Mouse (Mus musculus): ENCODE measurements at regions not wholly inside any gene's neighbourhood (a gene's known extent, or its start where the extent isn't known, plus 50 kb on each side); places are given as distances from the start of the nearest gene placed in this dataset.
"Not testable (repeated sequence)": the region's sequence is repeated elsewhere in the genome, so short reads cannot be mapped to it uniquely, and the experiment has no call there.

- Histone ChIP-seq H3K9me3 (ENCODE audit: control insufficient read depth, low read depth, low read length) (no peaks in the 10 kb centered on the region), H3K9ac (replicated peaks; ENCODE audit: low read depth, low read length) (no peak overlapping the region), H3K4me1 (ENCODE audit: control insufficient read depth, insufficient read depth, low read length) (no peaks in the 10 kb centered on the region), H3K27ac (ENCODE audit: low read length) (peak overlapping the region; percentile 2; the same call in 1 of the 2 replicates), H3K4me2 (replicated peaks; ENCODE audit: low read depth, low read length) (no peak overlapping the region), H3K36me3 (ENCODE audit: control insufficient read depth, insufficient read depth, low read length) (no peaks in the 10 kb centered on the region), H3K27me3 (ENCODE audit: control insufficient read depth, insufficient read depth, low read length) (no peaks in the 10 kb centered on the region), H3K4me3 (ENCODE audit: low read depth, low read length) (no peak overlapping the region)
- ATAC-seq (ENCODE audit: insufficient number of reproducible peaks, insufficient read depth, low FRiP score, low read depth), result peak; percentile 42; the same call in 1 of the 2 replicates
- 46% methylated on average over 4 of the region's 4 CpGs for WGBS
These were observed 159.0 kb upstream of the Gm11146 start for GRCm38 (mm10) chr16:77760926-77761347.

DNA sequence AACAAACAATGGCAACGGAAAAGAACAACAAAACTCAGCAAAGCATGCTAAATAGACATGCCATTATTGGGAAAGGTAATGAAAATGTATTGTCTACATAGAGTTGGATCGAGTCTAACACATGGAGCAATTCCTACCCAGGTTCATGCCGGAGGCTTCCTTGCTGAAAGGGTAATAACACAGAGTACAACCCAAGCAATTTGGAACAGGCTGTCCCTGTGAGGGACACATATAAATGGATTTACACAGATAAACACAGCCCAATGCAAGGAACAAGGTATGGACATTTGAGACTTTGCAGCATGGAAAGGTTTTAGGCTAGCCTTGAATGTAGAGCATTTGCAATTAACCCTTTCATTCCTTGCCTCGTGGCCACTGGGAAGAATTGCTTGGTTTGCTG, 158.6 kb upstream of the Gm11146 start:
- ATAC-seq (ENCODE audit: insufficient number of reproducible peaks, insufficient read depth, low FRiP score, low read depth), result no peak
- Histone ChIP-seq H3K27ac (ENCODE audit: low read length) (no peak overlapping the region), H3K27me3 (ENCODE audit: control insufficient read depth, insufficient read depth, low read length) (no peaks in the 10 kb centered on the region), H3K4me1 (ENCODE audit: control insufficient read depth, insufficient read depth, low read length) (no peaks in the 10 kb centered on the region), H3K36me3 (ENCODE audit: control insufficient read depth, insufficient read depth, low read length) (no peaks in the 10 kb centered on the region), H3K4me3 (ENCODE audit: low read depth, low read length) (no peak overlapping the region), H3K9me3 (ENCODE audit: control insufficient read depth, low read depth, low read length) (no peaks in the 10 kb centered on the region), H3K4me2 (replicated peaks; ENCODE audit: low read depth, low read length) (no peak overlapping the region), H3K9ac (replicated peaks; ENCODE audit: low read depth, low read length) (no peak overlapping the region)
- 61% methylated on average over 4 of the region's 4 CpGs for WGBS

GRCm38 (mm10) chr16:77759997-77760396, 158.1 kb upstream of the Gm11146 start:
- Histone ChIP-seq H3K4me2 (replicated peaks; ENCODE audit: low read depth, low read length) (no peak overlapping the region), H3K36me3 (ENCODE audit: control insufficient read depth, insufficient read depth, low read length) (no peaks in the 10 kb centered on the region), H3K4me3 (ENCODE audit: low read depth, low read length) (no peak overlapping the region), H3K9ac (replicated peaks; ENCODE audit: low read depth, low read length) (no peak overlapping the region), H3K27ac (ENCODE audit: low read length) (peak overlapping the region; percentile 4; the same call in 1 of the 2 replicates), H3K9me3 (ENCODE audit: control insufficient read depth, low read depth, low read length) (no peaks in the 10 kb centered on the region), H3K27me3 (ENCODE audit: control insufficient read depth, insufficient read depth, low read length) (no peaks in the 10 kb centered on the region), H3K4me1 (ENCODE audit: control insufficient read depth, insufficient read depth, low read length) (no peaks in the 10 kb centered on the region)
- 43% methylated on average over 10 of the region's 10 CpGs for WGBS
- peak; percentile 53; the same call in 1 of the 2 replicates for ATAC-seq (ENCODE audit: insufficient number of reproducible peaks, insufficient read depth, low FRiP score, low read depth)

GRCm38 (mm10) chr16:77754882-77755281, 153.0 kb upstream of the Gm11146 start:
- Histone ChIP-seq H3K9me3 (ENCODE audit: control insufficient read depth, low read depth, low read length) (no peaks in the 10 kb centered on the region), H3K4me3 (ENCODE audit: low read depth, low read length) (no peak overlapping the region), H3K27ac (ENCODE audit: low read length) (no peak overlapping the region), H3K4me1 (ENCODE audit: control insufficient read depth, insufficient read depth, low read length) (no peaks in the 10 kb centered on the region), H3K27me3 (ENCODE audit: control insufficient read depth, insufficient read depth, low read length) (no peaks in the 10 kb centered on the region), H3K9ac (replicated peaks; ENCODE audit: low read depth, low read length) (no peak overlapping the region), H3K4me2 (replicated peaks; ENCODE audit: low read depth, low read length) (no peak overlapping the region), H3K36me3 (ENCODE audit: control insufficient read depth, insufficient read depth, low read length) (no peaks in the 10 kb centered on the region)
- ATAC-seq (ENCODE audit: insufficient number of reproducible peaks, insufficient read depth, low FRiP score, low read depth), result no peak
- 83% methylated on average over 6 of the region's 6 CpGs for WGBS

DNA sequence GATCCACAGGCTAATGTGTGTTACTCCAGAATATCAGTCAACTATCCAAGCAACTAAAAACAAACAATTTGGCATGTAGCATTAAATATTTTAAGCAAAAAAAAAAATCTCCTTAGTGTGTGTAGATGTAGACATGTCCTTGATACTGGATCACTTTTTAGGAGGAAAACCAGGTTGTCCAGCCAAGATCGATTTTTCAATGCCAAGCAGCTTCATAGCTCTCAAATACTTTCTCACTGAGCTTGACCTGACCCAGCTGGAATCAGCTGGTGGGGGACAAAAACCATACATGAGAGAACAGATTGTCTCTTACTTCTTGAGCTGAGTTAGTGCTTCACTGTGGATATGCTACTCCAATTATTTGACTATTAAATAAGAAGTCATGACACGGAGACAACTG, 147.6 kb upstream of the Gm11146 start:
- no peaks in the 10 kb centered on the region for H3K4me1 ChIP-seq (ENCODE audit: control insufficient read depth, insufficient read depth, low read length)
- no peaks in the 10 kb centered on the region for H3K36me3 ChIP-seq (ENCODE audit: control insufficient read depth, insufficient read depth, low read length)
- no peak overlapping the region for H3K4me2 ChIP-seq (replicated peaks; ENCODE audit: low read depth, low read length)
- H3K9me3 ChIP-seq (ENCODE audit: control insufficient read depth, low read depth, low read length), result no peaks in the 10 kb centered on the region
- no peak for ATAC-seq (ENCODE audit: insufficient number of reproducible peaks, insufficient read depth, low FRiP score, low read depth)
- no peak overlapping the region for H3K9ac ChIP-seq (replicated peaks; ENCODE audit: low read depth, low read length)
- no peak overlapping the region for H3K27ac ChIP-seq (ENCODE audit: low read length)
- H3K4me3 ChIP-seq (ENCODE audit: low read depth, low read length), result no peak overlapping the region
- 67% methylated on average over 2 of the region's 2 CpGs for WGBS
- H3K27me3 ChIP-seq (ENCODE audit: control insufficient read depth, insufficient read depth, low read length), result no peaks in the 10 kb centered on the region

DNA sequence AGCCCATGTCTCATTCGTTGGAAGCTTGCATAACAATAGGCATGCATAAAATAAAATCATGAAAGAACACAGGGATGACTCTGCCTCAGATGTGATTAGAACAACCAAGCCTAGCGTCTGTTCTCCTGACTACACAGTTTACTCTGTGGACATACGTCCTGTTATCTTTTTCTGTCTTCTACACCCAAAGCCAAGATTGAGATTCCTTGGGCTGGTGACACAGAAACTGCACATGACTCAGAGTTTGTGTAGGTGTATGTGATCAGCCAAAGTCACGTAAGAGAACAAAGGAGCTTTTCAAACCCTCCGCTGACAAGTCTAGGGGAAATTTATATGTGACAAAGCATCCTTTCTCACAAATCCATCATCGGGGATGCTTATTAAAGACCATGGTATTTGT, 141.9 kb upstream of the Gm11146 start:
- 82% methylated on average over 6 of the region's 6 CpGs for WGBS

DNA sequence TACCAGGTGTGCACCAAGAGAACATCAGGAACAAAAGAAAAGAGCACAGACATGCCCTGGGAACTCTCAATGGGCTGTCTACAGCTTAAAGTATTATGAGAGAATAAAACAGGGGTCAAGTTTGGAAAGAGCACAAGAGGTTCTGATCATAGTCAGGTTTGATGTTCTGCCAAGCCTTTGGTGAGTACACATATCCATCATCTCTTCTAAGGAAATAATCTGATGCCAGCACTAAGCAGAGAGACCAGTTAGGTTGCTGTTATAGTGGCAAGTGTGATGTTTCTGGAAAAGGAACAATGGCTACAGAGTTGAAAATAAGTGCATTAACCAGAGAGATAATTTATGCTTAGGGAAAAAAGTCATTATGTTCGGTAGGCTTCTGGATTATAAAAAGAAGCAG, 136.9 kb upstream of the Gm11146 start:
- Histone ChIP-seq H3K36me3 (ENCODE audit: control insufficient read depth, insufficient read depth, low read length) (no peaks in the 10 kb centered on the region), H3K27me3 (ENCODE audit: control insufficient read depth, insufficient read depth, low read length) (no peaks in the 10 kb centered on the region), H3K4me2 (replicated peaks; ENCODE audit: low read depth, low read length) (no peak overlapping the region), H3K4me1 (ENCODE audit: control insufficient read depth, insufficient read depth, low read length) (no peaks in the 10 kb centered on the region), H3K4me3 (ENCODE audit: low read depth, low read length) (no peak overlapping the region), H3K9me3 (ENCODE audit: control insufficient read depth, low read depth, low read length) (no peaks in the 10 kb centered on the region), H3K27ac (ENCODE audit: low read length) (no peak overlapping the region), H3K9ac (replicated peaks; ENCODE audit: low read depth, low read length) (no peak overlapping the region)
- 50% methylated on average over 1 of the region's 1 CpGs for WGBS
- no peak for ATAC-seq (ENCODE audit: insufficient number of reproducible peaks, insufficient read depth, low FRiP score, low read depth)

More for the DNA sequence above, 141.9 kb upstream of the Gm11146 start:
- H3K36me3 ChIP-seq (ENCODE audit: control insufficient read depth, insufficient read depth, low read length), result no peaks in the 10 kb centered on the region
- H3K9ac ChIP-seq (replicated peaks; ENCODE audit: low read depth, low read length), result no peak overlapping the region
- H3K4me1 ChIP-seq (ENCODE audit: control insufficient read depth, insufficient read depth, low read length), result no peaks in the 10 kb centered on the region
- H3K27me3 ChIP-seq (ENCODE audit: control insufficient read depth, insufficient read depth, low read length), result no peaks in the 10 kb centered on the region
- no peak overlapping the region for H3K27ac ChIP-seq (ENCODE audit: low read length)
- ATAC-seq (ENCODE audit: insufficient number of reproducible peaks, insufficient read depth, low FRiP score, low read depth), result no peak
- no peaks in the 10 kb centered on the region for H3K9me3 ChIP-seq (ENCODE audit: control insufficient read depth, low read depth, low read length)
- no peak overlapping the region for H3K4me2 ChIP-seq (replicated peaks; ENCODE audit: low read depth, low read length)
- no peak overlapping the region for H3K4me3 ChIP-seq (ENCODE audit: low read depth, low read length)

- no peak overlapping the region for H3K27ac ChIP-seq (ENCODE audit: low read length)
- H3K4me1 ChIP-seq (ENCODE audit: control insufficient read depth, insufficient read depth, low read length), result no peaks in the 10 kb centered on the region
- H3K9ac ChIP-seq (replicated peaks; ENCODE audit: low read depth, low read length), result no peak overlapping the region
- no peak overlapping the region for H3K4me2 ChIP-seq (replicated peaks; ENCODE audit: low read depth, low read length)
- no peaks in the 10 kb centered on the region; the same call in 1 of the 2 replicates for H3K9me3 ChIP-seq (ENCODE audit: control insufficient read depth, low read depth, low read length)
- no peak overlapping the region for H3K4me3 ChIP-seq (ENCODE audit: low read depth, low read length)
- H3K36me3 ChIP-seq (ENCODE audit: control insufficient read depth, insufficient read depth, low read length), result no peaks in the 10 kb centered on the region
- no peaks in the 10 kb centered on the region for H3K27me3 ChIP-seq (ENCODE audit: control insufficient read depth, insufficient read depth, low read length)
- WGBS, result 82% methylated on average over 2 of the region's 2 CpGs
- no peak for ATAC-seq (ENCODE audit: insufficient number of reproducible peaks, insufficient read depth, low FRiP score, low read depth)
These were observed 117.5 kb upstream of the Gm11146 start for GRCm38 (mm10) chr16:77719377-77719776.

DNA sequence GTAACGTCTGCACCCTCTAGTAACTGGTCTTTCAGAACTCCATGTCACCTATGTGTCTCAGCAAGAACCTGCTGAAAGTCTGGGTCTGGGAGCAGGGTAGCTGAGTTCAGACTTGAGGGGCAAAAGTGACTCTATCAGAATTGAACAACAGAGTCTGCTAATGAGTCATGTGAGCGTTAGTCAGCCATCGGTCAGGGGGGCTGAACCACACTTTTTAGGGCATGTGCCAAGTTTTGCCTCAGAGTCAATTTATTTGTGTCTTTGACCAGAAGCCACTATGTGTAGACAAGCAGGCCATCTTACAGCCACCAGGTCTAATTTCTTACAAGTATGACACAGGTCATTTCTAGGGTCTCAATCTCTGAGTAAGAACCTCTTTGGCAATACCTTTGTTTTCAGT, 115.9 kb upstream of the Gm11146 start:
- not testable (repeated sequence) for H3K4me1 ChIP-seq (ENCODE audit: control insufficient read depth, insufficient read depth, low read length); H3K9me3 ChIP-seq (ENCODE audit: control insufficient read depth, low read depth, low read length); H3K4me3 ChIP-seq (ENCODE audit: low read depth, low read length); H3K27me3 ChIP-seq (ENCODE audit: control insufficient read depth, insufficient read depth, low read length); H3K4me2 ChIP-seq (replicated peaks; ENCODE audit: low read depth, low read length); H3K9ac ChIP-seq (replicated peaks; ENCODE audit: low read depth, low read length); H3K36me3 ChIP-seq (ENCODE audit: control insufficient read depth, insufficient read depth, low read length); H3K27ac ChIP-seq (ENCODE audit: low read length); ATAC-seq (ENCODE audit: insufficient number of reproducible peaks, insufficient read depth, low FRiP score, low read depth)
- WGBS, result 84% methylated on average over 3 of the region's 3 CpGs

Data from stomach, embryonic 14.5 days (tissue).